Mouse (Mus musculus): ENCODE measurements around the gene Gramd1b. TPM values are rescaled to one million over a fixed set of nuclear protein-coding genes. Genes with fewer than 3 reads are reported as not detected.

The Gramd1b gene
- polyA plus RNA-seq, 1 experiment = 188 TPM

GRCm38 (mm10) chr9:40292475-40292874 is 238.7 kb downstream of the Gramd1b start:
- TF ChIP-seq POLR2A (IDR thresholded peaks at IDR 0.05; ENCODE audit: borderline replicate concordance, insufficient read depth, low read length) (no peak), CTCF (IDR thresholded peaks at IDR 0.05; ENCODE audit: borderline replicate concordance, insufficient read depth, low read depth, low read length) (no peak)
- no peak for DNase-seq
- Histone ChIP-seq H3K27me3 (ENCODE audit: control insufficient read depth, insufficient read depth, low read length) (no peaks in the 10 kb centered on the region), H3K27ac (ENCODE audit: insufficient read depth, low read length) (no peak overlapping the region), H3K4me3 (replicated peaks; ENCODE audit: insufficient read depth, low read depth, low read length) (no peak overlapping the region), H3K4me1 (ENCODE audit: control insufficient read depth, insufficient read depth, low read length) (peaks cover 11% of the 10 kb centered on the region)
- WGBS = 87% methylated on average over 4 of the region's 4 CpGs

DNA sequence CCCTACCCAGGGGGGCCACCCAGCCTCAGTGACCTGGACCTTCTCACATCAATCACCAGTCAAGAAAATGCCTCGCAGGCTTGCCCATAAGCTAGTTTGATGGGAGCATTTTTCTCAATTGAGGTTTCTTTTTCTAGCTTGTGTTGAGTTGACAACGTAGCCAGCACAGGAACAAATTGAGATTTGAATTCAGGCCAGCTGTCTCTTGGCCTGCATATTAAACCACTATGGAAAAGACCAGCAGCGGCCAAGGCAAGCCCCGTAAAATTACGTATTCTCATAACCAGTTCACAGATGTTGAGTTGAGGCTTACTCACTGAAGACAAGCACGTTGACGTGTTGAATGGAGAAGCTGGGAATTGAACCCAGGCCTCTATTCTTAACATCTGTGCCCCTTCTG is 248.2 kb downstream of the Gramd1b start:
- Histone ChIP-seq H3K4me1 (ENCODE audit: control insufficient read depth, insufficient read depth, low read length) (no peaks in the 10 kb centered on the region), H3K27me3 (ENCODE audit: control insufficient read depth, insufficient read depth, low read length) (no peaks in the 10 kb centered on the region; the same call in 1 of the 2 replicates), H3K4me3 (replicated peaks; ENCODE audit: insufficient read depth, low read depth, low read length) (no peak overlapping the region), H3K27ac (ENCODE audit: insufficient read depth, low read length) (no peak overlapping the region)
- DNase-seq = no peak
- TF ChIP-seq CTCF (IDR thresholded peaks at IDR 0.05; ENCODE audit: borderline replicate concordance, insufficient read depth, low read depth, low read length) = no peak
- no peak for TF ChIP-seq POLR2A (IDR thresholded peaks at IDR 0.05; ENCODE audit: borderline replicate concordance, insufficient read depth, low read length)
- 50% methylated on average over 7 of the region's 7 CpGs for WGBS

- Histone ChIP-seq H3K4me3 (replicated peaks; ENCODE audit: insufficient read depth, low read depth, low read length) (no peak overlapping the region), H3K27ac (ENCODE audit: insufficient read depth, low read length) (no peak overlapping the region), H3K27me3 (ENCODE audit: control insufficient read depth, insufficient read depth, low read length) (no peaks in the 10 kb centered on the region; the same call in 1 of the 2 replicates), H3K4me1 (ENCODE audit: control insufficient read depth, insufficient read depth, low read length) (no peaks in the 10 kb centered on the region)
- DNase-seq = no peak
- 91% methylated on average over 7 of the region's 7 CpGs for WGBS
- TF ChIP-seq POLR2A (IDR thresholded peaks at IDR 0.05; ENCODE audit: borderline replicate concordance, insufficient read depth, low read length) = no peak
- no peak for TF ChIP-seq CTCF (IDR thresholded peaks at IDR 0.05; ENCODE audit: borderline replicate concordance, insufficient read depth, low read depth, low read length)
These were observed 251.7 kb downstream of the Gramd1b start for GRCm38 (mm10) chr9:40279438-40279837.

- TF ChIP-seq POLR2A (IDR thresholded peaks at IDR 0.05; ENCODE audit: borderline replicate concordance, insufficient read depth, low read length) (no peak), CTCF (IDR thresholded peaks at IDR 0.05; ENCODE audit: borderline replicate concordance, insufficient read depth, low read depth, low read length) (no peak)
- 79% methylated on average over 3 of the region's 3 CpGs for WGBS
These were observed 253.5 kb downstream of the Gramd1b start for GRCm38 (mm10) chr9:40277671-40278070.

GRCm38 (mm10) chr9:40275904-40276303 is 255.3 kb downstream of the Gramd1b start:
- Histone ChIP-seq H3K27me3 (ENCODE audit: control insufficient read depth, insufficient read depth, low read length) (no peaks in the 10 kb centered on the region), H3K4me3 (replicated peaks; ENCODE audit: insufficient read depth, low read depth, low read length) (no peak overlapping the region), H3K27ac (ENCODE audit: insufficient read depth, low read length) (no peak overlapping the region), H3K4me1 (ENCODE audit: control insufficient read depth, insufficient read depth, low read length) (no peaks in the 10 kb centered on the region)
- 66% methylated on average over 5 of the region's 5 CpGs for WGBS
- DNase-seq = no peak
- no peak for TF ChIP-seq POLR2A (IDR thresholded peaks at IDR 0.05; ENCODE audit: borderline replicate concordance, insufficient read depth, low read length)
- no peak for TF ChIP-seq CTCF (IDR thresholded peaks at IDR 0.05; ENCODE audit: borderline replicate concordance, insufficient read depth, low read depth, low read length)

More at GRCm38 (mm10) chr9:40277671-40278070, 253.5 kb downstream of the Gramd1b start:
- H3K4me1 ChIP-seq (ENCODE audit: control insufficient read depth, insufficient read depth, low read length) = no peaks in the 10 kb centered on the region
- no peaks in the 10 kb centered on the region; the same call in 1 of the 2 replicates for H3K27me3 ChIP-seq (ENCODE audit: control insufficient read depth, insufficient read depth, low read length)
- no peak overlapping the region for H3K27ac ChIP-seq (ENCODE audit: insufficient read depth, low read length)
- H3K4me3 ChIP-seq (replicated peaks; ENCODE audit: insufficient read depth, low read depth, low read length) = no peak overlapping the region
- no peak for DNase-seq

- no peak overlapping the region for H3K4me3 ChIP-seq (replicated peaks; ENCODE audit: insufficient read depth, low read depth, low read length)
- no peak for DNase-seq
- H3K27ac ChIP-seq (ENCODE audit: insufficient read depth, low read length) = no peak overlapping the region
- H3K27me3 ChIP-seq (ENCODE audit: control insufficient read depth, insufficient read depth, low read length) = no peaks in the 10 kb centered on the region; the same call in 1 of the 2 replicates
- no peak for TF ChIP-seq POLR2A (IDR thresholded peaks at IDR 0.05; ENCODE audit: borderline replicate concordance, insufficient read depth, low read length)
- TF ChIP-seq CTCF (IDR thresholded peaks at IDR 0.05; ENCODE audit: borderline replicate concordance, insufficient read depth, low read depth, low read length) = no peak
- peaks cover 6% of the 10 kb centered on the region; the same call in 1 of the 2 replicates for H3K4me1 ChIP-seq (ENCODE audit: control insufficient read depth, insufficient read depth, low read length)
- 49% methylated on average over 7 of the region's 7 CpGs for WGBS
These were observed 258.4 kb downstream of the Gramd1b start for GRCm38 (mm10) chr9:40272822-40273221.

DNA sequence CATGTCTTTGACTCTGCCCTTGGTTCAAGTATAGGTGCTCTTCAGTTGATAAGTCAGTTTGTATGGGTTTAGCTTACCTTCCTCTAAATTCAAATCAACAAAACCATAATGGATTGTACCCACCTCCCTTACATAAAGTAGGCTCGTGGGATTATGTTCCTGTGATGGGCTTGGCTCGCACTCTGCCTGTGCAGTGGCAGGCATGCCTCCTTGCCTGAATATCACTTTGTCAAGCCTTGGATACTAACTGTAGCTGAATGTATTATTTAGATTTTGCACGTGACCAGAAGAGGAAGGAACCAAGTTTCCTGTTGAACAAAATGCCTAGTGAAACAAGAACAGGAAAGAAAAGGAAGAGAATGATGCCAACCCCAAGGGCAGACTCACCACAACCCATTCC is 260.1 kb downstream of the Gramd1b start:
- no peak overlapping the region for H3K27ac ChIP-seq (ENCODE audit: insufficient read depth, low read length)
- WGBS = 71% methylated on average over 3 of the region's 3 CpGs
- TF ChIP-seq POLR2A (IDR thresholded peaks at IDR 0.05; ENCODE audit: borderline replicate concordance, insufficient read depth, low read length) = no peak
- no peak for TF ChIP-seq CTCF (IDR thresholded peaks at IDR 0.05; ENCODE audit: borderline replicate concordance, insufficient read depth, low read depth, low read length)
- peaks cover 6% of the 10 kb centered on the region; the same call in 1 of the 2 replicates for H3K4me1 ChIP-seq (ENCODE audit: control insufficient read depth, insufficient read depth, low read length)
- DNase-seq = no peak
- H3K4me3 ChIP-seq (replicated peaks; ENCODE audit: insufficient read depth, low read depth, low read length) = no peak overlapping the region
- H3K27me3 ChIP-seq (ENCODE audit: control insufficient read depth, insufficient read depth, low read length) = no peaks in the 10 kb centered on the region; the same call in 1 of the 2 replicates

DNA sequence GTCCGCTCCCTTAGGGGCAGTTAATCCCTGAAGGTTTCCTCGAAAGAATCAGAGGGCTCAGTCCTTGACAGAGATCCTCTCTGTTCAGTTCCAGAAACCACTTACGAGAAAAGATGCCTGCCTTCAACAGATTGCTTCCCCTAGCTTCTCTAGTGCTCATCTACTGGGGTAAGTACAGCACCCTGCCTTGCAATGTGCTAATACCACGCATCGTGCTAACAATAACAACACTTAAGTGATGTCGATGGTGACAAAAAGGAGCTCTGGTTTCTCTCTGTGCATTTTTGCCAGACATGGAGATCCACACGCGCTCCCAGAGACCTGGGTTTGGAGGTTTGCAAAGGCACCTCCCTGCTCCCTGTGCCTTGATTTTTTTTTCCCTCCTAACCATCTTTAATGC is 261.3 kb downstream of the Gramd1b start:
- 23% methylated on average over 8 of the region's 8 CpGs for WGBS
- no peak for DNase-seq

More for the DNA sequence above, 261.3 kb downstream of the Gramd1b start:
- Histone ChIP-seq H3K4me3 (replicated peaks; ENCODE audit: insufficient read depth, low read depth, low read length) (peak overlapping the region; percentile 50), H3K4me1 (ENCODE audit: control insufficient read depth, insufficient read depth, low read length) (peaks cover 6% of the 10 kb centered on the region; the same call in 1 of the 2 replicates), H3K27me3 (ENCODE audit: control insufficient read depth, insufficient read depth, low read length) (no peaks in the 10 kb centered on the region; the same call in 1 of the 2 replicates), H3K27ac (ENCODE audit: insufficient read depth, low read length) (no peak overlapping the region)
- TF ChIP-seq POLR2A (IDR thresholded peaks at IDR 0.05; ENCODE audit: borderline replicate concordance, insufficient read depth, low read length) = no peak
- no peak for TF ChIP-seq CTCF (IDR thresholded peaks at IDR 0.05; ENCODE audit: borderline replicate concordance, insufficient read depth, low read depth, low read length)
